Mouse (Mus musculus) leukemia stem cell, adult 10-12 weeks (primary cell): ENCODE results near the gene Tmem144. TPM values are rescaled to one million over a fixed set of nuclear protein-coding genes. Genes with fewer than 3 reads are reported as not detected.

Source experiments
- polyA plus RNA-seq: library from polyadenylated mRNA; stranded (reverse); fragments of >175 nt; gene quantifications from 2 replicates; pipeline ENCODE4 v1.2.3, GENCODE M21; 2012; ENCODE audit warnings: low replicate concordance

Gene Tmem144
- 0.15 TPM in 1 of 2 replicates, not detected in the other for polyA plus RNA-seq

DNA sequence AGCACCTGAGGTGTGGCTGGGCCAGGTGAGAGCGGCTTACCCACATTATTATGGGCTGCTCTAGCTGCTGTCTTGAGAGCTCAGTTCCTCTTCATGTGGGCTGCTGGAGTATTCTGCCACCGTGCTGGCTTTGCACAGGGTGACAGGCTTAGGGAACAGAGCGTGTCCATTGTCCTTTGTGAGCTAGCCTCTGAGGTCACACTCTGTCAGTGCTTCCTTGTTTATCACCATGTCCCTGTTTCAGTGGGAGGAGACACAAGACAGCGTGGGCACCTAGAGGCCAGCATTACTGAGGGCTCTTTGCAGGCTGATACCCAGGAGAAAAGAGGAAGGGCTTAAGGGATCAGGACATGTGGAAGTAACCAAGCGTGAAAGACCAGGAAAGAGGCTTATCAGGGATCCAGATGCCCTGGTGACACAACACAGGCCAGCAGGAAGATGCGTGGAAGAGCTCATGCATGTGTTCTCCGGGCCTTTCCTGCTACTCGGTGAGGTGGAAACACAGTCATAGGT lies at the start of gene Tmem144:
Tmem144 (minus strand) TSS at position 120 of the 513 bp plus-strand sequence.

DNA sequence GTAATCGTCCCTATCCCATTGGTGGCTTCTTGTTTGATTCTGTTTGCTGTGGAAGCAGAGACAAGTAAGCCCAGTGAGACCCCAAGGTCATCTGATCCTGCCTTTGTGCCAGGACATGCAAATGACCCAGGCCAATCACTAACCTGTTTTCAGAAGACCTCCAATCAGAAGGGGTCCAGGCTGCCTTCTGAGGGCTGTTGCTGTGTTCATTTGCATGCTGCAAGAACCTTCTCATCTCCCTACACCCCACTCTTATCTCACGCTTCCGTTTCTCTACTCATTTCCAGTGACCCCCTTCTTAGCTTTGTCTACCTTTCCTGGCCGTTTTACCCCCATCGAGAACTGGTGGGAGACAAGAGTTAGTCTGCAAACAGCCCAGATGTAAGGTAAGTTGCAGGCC lies 31.7 kb upstream of the Tmem144 start, which contains the start of gene Fam198b:
Fam198b (plus strand) TSS at position 229 of the 400 bp plus-strand sequence.

Other genes with a start within 250 kb of the Tmem144 start
- gene 4930579G24Rik, start 223.7 kb downstream of the Tmem144 start, polyA plus RNA-seq = 0.68 and 4.4 TPM in 2 replicates
- gene Etfdh, start 223.3 kb downstream of the Tmem144 start, polyA plus RNA-seq = 7.6 and 22.2 TPM in 2 replicates
- gene Rxfp1, start 114.9 kb downstream of the Tmem144 start, polyA plus RNA-seq = not detected in 2 replicates
- 0.80 and 1.0 TPM in 2 replicates for gene Fam198b, start 31.8 kb upstream of the Tmem144 start, polyA plus RNA-seq